Mouse (Mus musculus) CD4-positive, CD25-positive, alpha-beta regulatory T cell, adult 2 months (primary cell): ENCODE measurements around the gene Cdh20.
"Not testable (repeated sequence)": the region's sequence is repeated elsewhere in the genome, so short reads cannot be mapped to it uniquely, and the experiment has no call there.

Experiments used
- DNase-seq: peaks from one replicate; pipeline ENCODE4 v3.0.0-alpha.2; 2012; ENCODE audit warnings: low read depth, low spot score

Cdh20 gene

DNA sequence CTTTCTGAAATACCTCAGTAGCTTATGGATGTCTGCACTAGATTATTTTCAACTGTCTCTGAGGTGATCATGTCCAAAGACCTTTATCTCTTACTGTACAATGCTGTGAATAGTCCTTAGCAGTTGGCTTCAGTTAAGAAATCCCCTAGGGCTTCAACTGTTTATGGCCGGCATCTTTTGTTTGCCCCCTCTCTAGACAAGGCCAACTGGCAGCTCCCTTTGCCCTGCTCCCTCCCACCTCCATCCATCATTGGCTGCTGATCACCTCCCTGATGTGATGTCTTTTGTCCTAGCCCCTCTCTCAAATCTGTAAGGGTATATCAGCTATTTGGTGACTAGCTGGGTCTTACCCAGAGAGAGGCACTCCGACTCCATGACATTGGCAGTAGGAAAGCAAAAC, 148.2 kb downstream of the Cdh20 start:
- no peak for DNase-seq

DNA sequence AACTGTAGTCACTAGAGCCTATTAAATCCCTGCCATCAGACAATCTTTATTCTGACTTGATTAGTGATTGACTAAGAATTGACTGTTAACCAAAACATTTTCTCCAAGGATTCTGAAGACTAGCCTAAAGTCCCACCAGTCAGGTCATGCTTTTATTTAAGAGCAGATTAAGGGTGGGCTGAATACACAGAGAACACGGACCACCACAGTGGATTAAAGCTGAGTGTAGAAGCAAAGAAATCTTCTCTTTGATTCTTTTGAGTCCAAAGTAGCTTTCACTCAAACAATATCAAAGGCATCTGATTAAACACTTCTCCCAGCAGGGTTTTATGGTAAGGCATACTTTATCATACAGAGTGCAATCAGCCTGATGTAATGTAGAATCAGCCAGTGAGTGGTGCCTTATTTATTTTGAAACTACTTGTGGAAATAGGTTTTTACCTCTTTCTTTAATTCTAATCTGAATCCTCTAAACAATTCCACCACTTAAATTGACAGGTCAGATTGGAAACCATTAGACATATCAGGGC, 149.0 kb downstream of the Cdh20 start:
- DNase-seq, result no peak

DNA sequence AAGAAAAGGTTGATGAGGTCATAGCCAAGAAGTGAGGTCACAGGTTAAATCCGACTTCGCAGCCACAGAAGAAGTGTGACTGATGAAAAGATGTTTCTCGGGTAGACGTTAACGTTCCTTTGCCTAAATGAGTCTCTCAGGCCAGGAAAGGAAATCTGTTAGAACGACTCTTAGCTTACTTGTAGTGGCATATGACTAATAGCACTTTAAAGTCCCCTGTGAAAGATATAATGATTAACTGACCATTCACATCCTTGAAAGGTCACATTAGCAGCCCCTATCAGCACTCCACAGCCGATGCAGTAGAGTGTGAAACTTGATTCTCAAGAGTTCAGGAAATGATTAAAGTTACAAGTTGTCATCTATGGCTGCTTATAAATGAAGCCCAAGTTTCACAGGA, 164.7 kb downstream of the Cdh20 start:
- DNase-seq, result no peak

DNA sequence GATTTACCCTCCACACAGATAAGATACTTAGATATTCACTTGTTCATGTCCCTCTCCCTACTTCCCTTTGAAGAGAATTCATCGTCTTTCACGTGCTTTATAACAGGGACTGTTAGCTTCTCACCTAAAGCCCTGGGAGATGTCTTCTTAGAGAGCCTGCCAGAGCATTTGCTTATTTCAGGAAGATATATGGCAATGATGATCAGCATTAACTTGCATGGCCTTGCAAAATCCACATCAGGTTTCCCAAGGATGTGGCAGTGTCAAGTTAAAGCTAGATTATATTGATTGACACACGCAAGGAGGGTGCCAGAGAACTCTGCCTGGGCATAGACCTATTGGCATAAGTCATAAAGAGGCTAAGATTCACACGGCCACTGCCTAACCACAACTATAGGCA, 168.6 kb downstream of the Cdh20 start:
- DNase-seq, result no peak

DNA sequence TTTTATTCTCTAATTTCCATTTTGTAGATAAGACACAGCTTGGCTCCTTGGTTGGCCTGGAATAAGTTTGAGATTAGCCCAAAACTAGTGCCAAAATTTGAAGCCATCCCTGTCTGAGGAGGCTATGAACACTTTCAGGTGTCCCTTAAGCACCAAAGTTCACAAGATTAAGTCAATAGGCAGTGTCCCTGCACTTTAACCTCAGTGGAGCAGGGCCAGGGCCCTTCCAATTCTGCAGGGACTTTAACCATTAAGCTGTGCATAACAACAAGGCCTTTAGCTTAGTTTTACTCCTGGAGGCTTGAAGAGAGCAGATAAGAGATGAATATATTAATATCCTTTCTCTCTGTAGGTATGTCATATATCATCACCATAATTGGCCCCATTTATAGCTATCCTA, 170.8 kb downstream of the Cdh20 start:
- no peak for DNase-seq

DNA sequence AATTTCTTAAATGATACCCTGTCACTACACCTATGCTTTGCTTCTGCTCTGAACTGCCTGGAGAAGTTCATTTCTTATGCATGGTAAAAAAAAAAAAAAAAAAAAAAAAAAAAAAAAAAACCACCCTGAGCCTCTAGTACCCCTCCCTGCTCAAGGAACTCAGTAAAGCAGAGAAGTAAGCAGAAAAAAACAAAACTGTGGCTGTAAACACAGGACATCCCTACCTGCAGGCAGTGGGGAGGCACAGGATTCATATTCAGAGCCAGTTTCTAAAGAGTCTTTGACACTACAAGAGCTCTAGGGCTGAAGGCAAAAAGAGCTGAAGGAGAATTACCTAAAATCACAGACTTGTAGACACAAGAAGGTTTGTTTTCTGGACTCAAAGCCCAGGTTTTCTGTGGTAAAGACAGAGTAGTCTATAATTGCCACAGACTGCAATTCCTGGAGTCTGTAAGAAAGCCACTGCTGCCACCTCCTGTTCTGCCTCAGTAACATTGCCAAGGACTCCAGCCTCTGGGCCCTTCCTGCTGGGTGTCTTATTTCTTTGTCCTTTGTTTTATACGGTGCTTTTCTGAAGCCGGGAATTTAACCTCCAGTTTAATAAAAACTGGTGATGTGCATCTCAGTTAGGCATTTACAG, 176.3 kb downstream of the Cdh20 start:
- no peak for DNase-seq

DNA sequence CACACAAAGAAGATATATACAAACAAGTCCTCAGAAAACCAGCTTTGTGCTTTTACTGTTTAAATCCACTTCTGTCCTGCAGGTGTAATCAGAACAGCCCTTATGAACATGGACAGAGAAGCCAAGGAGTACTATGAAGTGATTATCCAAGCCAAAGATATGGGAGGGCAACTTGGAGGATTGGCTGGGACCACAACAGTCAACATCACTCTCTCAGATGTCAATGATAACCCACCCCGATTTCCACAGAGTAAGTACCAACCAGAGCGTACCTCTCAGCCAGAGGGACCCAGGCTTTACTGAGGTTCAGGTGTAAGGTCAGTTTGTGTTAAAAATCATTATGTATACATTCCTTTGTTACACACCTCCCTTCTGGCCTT, 176.8 kb downstream of the Cdh20 start:
- no peak for DNase-seq

DNA sequence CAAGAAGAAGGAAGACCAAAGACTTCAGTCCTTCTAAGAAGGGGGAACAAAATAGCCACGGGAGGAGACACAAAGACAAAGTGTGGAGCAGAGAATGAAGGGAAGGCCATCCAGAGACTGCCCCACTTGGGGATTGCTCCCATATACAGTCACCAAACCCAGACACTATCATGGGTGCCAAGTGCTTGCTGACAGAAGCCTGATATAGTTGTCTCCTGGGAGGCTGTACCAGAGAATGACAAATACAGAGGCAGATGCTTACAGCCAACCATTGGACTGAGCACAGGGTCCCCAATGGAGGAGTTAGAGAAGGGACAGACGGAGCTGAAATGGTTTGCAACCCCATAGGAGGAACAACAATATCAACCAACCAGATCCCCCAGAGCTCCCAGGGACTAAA, 181.3 kb downstream of the Cdh20 start:
- not testable (repeated sequence) for DNase-seq

DNA sequence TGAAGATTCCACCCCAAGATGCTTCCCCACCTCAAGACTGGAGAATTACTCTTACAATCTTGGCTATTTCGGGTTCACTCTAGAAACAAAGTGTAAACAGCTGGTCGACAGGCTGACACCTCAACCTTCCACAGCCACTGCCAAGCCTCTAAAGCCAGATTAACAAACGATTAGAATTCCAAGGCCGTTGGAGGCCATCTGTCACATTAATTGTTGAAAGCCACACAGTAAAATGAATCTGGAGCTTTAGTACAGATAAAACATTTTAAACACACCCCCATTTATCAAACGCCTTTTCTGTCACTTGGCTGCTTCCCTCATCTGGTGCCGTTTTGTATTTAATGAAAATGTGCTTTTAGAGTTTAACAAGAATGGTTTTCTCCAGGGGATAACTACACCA, 188.7 kb downstream of the Cdh20 start:
- DNase-seq, result no peak

DNA sequence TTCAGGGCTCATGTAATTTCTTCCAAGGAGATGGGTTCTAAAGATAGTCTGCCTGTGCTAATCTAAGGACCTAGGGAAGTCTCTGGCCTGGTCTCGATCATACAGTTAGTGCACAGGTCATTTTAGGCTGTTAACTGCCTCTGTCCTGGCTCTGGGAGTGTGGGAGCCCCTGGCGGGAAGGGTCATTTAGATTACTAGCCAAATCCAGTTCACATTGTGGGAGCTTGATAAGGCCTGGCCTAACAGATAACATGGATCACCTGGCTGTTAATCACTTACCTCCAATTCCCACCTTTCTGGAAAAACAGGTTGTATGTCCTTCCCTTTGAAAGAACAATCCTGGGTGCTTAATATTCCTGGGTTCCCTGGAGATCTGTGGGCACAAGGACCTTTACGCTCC, 193.3 kb downstream of the Cdh20 start:
- DNase-seq, result no peak

DNA sequence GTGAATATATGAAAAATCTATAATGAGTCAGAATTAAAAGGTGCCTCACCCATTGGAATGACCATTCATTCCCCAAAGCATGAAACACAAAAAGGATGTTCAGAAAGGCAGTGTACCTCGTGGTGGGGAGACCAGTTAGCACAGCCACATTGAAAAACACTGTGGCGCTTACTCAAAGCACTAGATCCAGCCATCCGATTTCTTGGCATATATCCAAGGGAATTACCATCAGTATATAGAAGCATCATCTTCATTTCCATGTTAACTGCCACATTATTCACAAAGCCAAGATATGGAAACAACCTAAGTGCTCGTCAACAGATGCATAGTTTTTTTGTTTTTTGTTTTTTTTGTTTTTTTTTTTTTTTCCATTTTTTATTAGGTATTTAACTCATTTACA, 193.9 kb downstream of the Cdh20 start:
- DNase-seq, result no peak

DNA sequence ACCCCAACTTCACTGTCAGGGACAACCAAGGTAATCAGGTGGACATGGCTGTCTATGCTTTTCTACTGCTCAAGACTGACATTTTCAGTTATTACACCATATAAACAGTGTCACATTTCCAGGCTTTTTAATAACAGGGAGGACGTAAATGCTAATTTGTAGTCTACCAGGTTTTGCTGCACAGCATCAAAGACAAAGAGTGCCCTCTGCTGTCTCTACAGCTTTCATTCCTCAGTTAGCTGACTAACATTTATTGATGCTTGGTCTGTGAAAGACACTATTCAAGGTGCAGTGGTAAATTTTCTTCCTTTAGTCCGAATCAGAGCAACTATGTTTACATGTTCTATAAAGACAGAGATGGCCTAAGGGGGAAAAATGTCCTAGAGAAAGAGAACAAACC, 210.7 kb downstream of the Cdh20 start:
- no peak for DNase-seq

DNA sequence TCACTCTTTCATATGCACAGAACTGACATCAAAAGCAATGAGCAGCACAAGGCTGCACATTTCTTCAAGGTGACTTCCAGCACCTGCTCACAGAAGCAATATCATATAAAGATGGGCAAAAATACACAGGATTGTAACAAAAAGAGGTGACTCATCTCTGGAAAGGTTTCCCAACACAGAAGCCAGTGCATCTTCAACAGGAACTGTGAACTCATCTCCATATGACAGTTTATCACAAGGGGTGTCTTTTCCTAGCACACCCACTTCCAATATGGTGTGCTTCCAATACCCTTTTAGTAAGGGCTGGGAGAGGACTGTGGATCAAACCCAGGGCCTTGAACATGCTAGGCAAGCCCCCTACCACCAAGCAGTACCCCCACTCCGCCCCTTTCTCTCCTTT, 211.9 kb downstream of the Cdh20 start:
- DNase-seq, result no peak

DNA sequence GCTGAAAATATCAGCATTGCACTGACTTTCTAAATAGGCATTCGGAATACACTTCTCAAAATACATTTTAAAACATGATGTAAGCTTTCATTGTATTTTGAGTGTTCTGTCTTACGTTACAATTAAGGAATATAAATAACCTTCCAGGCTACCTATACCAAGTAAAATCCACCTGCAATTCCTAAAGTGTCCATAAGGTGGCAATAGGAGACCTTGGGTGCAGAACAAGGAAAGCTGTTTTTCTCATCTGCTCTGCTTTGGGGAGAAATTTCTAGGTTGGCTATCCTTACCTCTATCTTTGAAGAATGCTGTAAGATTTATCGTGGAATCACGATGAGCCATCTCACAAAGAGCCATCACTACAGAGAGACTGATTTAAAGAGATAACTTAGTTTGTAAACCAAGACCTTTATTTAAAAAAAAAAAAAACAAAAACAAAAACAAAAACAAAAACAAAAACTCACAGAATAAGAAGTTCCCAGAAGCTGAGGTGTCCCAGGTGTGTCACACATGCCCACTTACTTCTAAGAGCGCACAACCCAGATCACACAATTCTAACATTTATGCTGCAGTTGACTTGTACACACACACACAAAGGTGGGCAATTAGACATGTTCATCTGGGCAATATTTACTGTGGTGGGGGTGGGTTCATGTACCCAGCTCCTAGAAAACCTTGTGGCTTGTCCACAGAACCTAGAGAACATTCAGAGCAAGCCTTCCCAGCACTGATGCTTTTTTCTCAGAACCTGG, 218.1 kb downstream of the Cdh20 start:
- DNase-seq, result peak; percentile 64

DNA sequence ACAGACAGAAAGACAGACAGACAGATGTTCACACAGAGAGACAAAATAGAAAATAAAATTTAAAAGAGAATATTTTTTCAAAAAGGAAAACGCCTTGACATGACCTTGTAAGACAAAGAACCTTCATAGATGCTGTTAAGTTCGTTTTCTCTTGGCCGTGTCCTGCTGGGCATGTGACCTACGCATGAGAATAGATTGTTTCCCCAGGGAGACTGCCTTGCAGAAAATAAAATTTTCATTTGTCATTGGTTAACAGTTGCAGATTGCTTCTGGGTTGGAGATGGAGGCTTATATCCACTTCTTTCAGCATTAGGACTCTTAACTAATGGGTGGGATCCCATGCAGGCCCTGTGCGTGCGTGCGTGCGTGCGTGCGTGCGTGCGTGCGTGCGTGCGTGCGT, 219.2 kb downstream of the Cdh20 start:
- no peak for DNase-seq

DNA sequence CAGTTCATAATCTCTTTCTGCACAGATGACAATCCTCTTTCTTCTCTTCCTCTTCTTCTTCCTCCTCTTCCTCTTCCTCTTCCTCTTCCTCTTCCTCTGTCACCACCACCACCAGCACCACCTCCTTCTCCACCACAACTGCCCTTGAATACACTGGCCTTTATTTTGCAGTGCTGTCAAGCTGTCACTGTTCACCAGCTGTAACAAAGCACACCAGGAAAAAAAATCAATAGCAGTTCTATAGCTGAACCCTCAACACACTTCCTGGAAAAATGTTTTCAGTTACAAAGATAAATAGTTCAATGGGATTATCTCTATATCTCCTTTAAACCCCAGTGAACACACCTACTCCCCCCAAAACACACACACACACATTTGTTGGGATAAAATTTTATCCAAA, 224.1 kb downstream of the Cdh20 start:
- no peak for DNase-seq

DNA sequence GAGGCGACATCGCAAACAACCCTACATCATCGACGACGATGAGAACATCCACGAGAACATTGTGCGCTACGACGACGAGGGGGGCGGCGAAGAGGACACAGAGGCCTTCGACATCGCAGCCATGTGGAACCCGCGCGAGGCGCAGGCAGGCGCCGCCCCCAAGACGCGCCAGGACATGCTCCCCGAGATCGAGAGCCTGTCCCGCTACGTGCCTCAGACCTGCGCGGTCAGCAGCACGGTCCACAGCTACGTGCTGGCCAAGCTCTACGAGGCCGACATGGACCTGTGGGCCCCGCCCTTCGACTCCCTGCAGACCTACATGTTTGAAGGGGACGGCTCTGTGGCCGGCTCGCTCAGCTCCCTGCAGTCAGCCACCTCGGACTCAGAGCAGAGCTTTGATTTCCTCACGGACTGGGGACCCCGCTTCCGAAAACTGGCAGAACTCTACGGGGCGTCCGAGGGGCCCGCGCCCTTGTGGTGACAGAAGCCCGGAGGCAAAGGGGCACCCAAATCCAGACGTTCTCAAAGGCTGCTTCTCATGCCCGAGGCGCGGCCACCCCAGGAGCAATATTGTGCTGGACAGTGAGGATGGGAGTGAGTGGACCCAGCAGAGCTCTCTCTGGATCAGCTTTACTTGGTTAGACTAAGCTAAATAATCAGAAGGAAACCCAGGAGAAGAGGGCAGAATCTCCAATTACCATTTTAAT, 225.7 kb downstream of the Cdh20 start:
- no peak for DNase-seq

DNA sequence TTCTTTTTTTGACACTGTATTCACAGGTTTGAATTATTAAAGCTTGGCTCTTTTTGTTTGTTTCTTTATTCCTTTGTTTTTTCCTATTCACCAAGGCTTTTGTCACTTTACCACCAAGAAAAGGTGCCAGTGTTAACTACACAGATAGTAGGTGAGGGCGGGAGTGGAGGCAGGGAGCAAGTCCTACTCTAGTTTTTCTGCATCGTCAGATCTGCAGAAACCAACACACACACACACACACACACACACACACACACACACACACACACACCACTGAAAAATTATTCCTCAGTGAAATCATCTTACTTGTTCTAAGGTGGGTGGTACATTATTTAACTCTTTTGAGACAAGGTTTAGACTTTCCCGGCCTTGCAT, 226.3 kb downstream of the Cdh20 start:
- no peak for DNase-seq

DNA sequence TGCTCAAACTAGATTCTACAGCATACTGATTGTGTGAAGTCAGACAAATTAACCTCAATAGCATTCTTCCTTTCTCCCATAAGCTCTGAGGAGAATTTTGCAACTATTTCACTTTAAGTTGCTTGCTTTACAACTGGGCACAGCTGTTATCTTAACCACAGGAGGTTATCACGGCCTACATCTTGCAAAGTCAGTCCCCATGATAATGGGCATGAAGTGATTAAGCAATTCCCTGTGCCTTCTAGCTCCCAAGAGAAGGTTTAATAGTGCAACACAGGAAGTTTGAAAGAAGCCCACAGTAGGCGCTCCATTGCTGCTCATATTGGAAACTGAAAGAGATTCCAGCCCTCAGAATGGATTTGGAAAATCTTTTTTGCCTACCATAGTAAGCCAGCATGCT, 229.5 kb downstream of the Cdh20 start:
- DNase-seq, result no peak

DNA sequence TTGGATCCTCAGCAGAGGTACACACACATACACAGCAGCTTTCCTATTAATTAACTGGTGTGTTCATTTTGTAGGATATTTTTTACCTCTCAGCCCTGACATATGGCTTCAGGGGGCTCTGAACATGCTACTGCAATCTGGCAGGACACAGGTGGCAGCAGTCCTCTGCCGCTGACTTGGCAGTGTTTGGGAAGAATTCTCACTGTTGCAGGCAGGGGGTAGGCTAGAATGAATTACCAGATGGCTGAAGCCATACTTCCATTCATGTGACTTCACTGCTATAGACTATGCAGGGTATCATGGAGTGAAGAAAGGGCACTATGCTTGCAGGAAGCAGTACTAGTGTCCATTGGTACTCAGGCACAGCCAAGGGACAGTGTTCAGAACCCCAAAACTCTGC, 233.8 kb downstream of the Cdh20 start:
- no peak for DNase-seq

DNA sequence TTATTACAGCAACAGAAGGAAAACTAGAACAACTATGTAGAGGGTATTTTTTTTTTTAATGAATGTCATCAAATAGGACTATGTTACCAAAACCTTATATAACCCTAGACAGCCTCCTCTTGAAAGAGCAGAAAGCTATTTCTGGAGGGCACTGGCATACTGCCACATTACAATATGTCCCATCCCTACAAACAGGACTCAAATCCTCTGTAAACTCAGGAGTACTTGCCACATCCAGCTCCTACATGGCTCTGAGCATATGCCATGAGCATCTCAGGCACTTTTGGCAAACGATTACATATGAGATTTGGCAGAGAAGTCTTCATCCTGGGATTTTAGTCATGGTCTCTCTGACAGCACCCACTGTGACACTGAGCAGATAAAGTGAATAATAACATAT, 235.5 kb downstream of the Cdh20 start:
- no peak for DNase-seq

DNA sequence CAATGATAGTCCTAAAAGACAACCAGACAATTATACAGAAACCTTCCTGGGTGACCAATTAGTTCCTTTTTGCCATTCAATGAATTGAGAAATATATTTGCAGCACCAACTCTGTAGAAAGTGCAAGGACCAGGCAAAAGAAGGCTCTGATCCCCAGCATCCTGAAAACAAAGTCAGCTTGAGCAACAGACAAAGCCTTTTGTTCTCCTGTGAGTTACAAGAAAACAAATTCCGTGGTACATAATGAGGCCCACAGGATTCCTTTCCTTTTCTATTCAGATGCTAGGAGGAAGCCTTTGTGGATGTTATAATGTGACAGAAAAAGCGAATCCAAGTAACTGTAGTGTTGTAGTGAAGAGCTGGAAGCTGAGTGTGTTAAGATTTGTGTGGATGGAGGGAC, 244.3 kb downstream of the Cdh20 start:
- no peak for DNase-seq

DNA sequence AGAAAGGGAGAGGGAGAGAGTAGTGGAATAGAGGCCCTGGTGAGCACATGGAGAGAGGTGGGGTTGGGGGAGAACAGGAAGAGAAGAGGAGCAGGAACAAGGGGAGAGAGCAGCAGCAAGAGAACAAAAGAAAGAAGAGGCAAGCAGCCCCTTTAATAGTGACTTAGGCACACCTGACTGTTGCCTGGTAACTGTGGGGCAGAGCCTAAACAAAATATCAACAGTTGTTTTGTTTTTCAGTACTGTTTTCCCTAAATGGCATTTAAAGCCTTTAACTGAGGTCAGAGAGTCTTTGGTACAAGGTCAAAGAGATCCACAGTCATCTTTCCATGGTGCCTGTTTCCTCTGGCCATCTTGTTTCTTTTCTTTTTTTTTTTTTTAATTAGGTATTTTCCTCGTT, 245.0 kb downstream of the Cdh20 start:
- no peak for DNase-seq
